Mouse (Mus musculus) thymus, adult 2 months (tissue): Measurements from ENCODE around the gene Vps33a.

ENCODE experiments used
- CTCF ChIP-seq: fragments of 200-500 bp; IDR thresholded peaks from 2 replicates; pipeline ENCODE4 v1.5.1; 2012; ENCODE audit warnings: mild to moderate bottlenecking, control low read depth, low read length, moderate library complexity, borderline replicate concordance; ENCODE audit not compliant: control insufficient read depth, poor library complexity, insufficient read depth; ENCODE audit errors: extremely low read depth
- POLR2A ChIP-seq: fragments of 200-500 bp; IDR thresholded peaks from 2 replicates; pipeline ENCODE4 v1.6.1; 2012; ENCODE audit warnings: mild to moderate bottlenecking, low read length, control low read depth, moderate library complexity; ENCODE audit not compliant: control insufficient read depth, poor library complexity, insufficient read depth; ENCODE audit errors: extremely low read depth

GRCm38 (mm10) chr5:123523692-123524392 lies 49.0 kb downstream of the Vps33a start, which contains the start of gene Diablo:
- 0 out of 2 replicates have a peak, but pooled peaks have one; percentile 32 for TF ChIP-seq CTCF
- TF ChIP-seq POLR2A = peak; percentile 95
